Mouse (Mus musculus) intestine, embryonic 14.5 days (tissue): ENCODE results near the gene Umod. TPM values are rescaled to one million over a fixed set of nuclear protein-coding genes. Genes with fewer than 3 reads are reported as not detected.

ENCODE experiments used
- ATAC-seq: fragments of 200-750 bp; cut with Nextera tagmentation; replicated peaks from 2 replicates; pipeline ENCODE4 v1.8.0; 2017; ENCODE audit warnings: low read depth, moderate number of reproducible peaks, moderate TSS enrichment, moderate library complexity; ENCODE audit not compliant: low FRiP score, low TSS enrichment
- DNase-seq: peaks from one replicate; pipeline ENCODE4 v3.0.0-alpha.2; 2018; ENCODE audit warnings: low spot score
- H3K27ac ChIP-seq: fragments of 300-500 bp; sonication (generic); 2 replicates; pipeline ENCODE4 v1.5.1; 2014; ENCODE audit warnings: low read depth, mild to moderate bottlenecking, control low read depth
- H3K27me3 ChIP-seq: fragments of 300-500 bp; sonication (generic); replicated peaks from 2 replicates; pipeline ENCODE4 v1.6.1; 2014; ENCODE audit warnings: low read length, control low read depth; ENCODE audit not compliant: control insufficient read depth, insufficient read depth
- H3K36me3 ChIP-seq: fragments of 300-500 bp; sonication (generic); 2 replicates; pipeline ENCODE4 v1.6.1; 2014; ENCODE audit warnings: low read length, control low read depth; ENCODE audit not compliant: control insufficient read depth, insufficient read depth
- H3K4me1 ChIP-seq: fragments of 300-500 bp; sonication (generic); replicated peaks from 2 replicates; pipeline ENCODE4 v1.6.1; 2014; ENCODE audit warnings: low read length, control low read depth, mixed read lengths; ENCODE audit not compliant: control insufficient read depth, insufficient read depth
- H3K4me2 ChIP-seq: fragments of 300-500 bp; sonication (generic); 2 replicates; pipeline ENCODE4 v1.6.1; 2014; ENCODE audit warnings: low read length
- H3K4me3 ChIP-seq: fragments of 300-500 bp; sonication (generic); 2 replicates; pipeline ENCODE4 v1.5.1; 2014; ENCODE audit warnings: low read depth, low read length, control low read depth, mixed read lengths
- H3K9ac ChIP-seq: fragments of 300-500 bp; sonication (generic); 2 replicates; pipeline ENCODE4 v1.6.1; 2014; ENCODE audit warnings: mild to moderate bottlenecking, low read length
- H3K9me3 ChIP-seq: fragments of 300-500 bp; sonication (generic); 2 replicates; pipeline ENCODE4 v1.6.1; 2016; ENCODE audit warnings: low read length, control low read depth; ENCODE audit not compliant: control insufficient read depth
- WGBS: fragments of 180-500 bp; shearing (Covaris S2); extraction: QIAGEN DNeasy Blood & Tissue Kit; methylation state at CpG from one replicate; pipeline ENCODE4 v1.1.7; 2014; 5-methylcytosine and 5-hydroxymethylcytosine counted together
- polyA plus RNA-seq: library from polyadenylated mRNA; unstranded; fragments of >200 nt; fragmentation: Nextera tagmentation; extraction: Ambion mirVana; gene quantifications from 2 replicates; pipeline ENCODE4 v1.2.1, GENCODE M21; 2014

Umod gene
- polyA plus RNA-seq, 1 experiment from 2014 or later, result not detected

DNA sequence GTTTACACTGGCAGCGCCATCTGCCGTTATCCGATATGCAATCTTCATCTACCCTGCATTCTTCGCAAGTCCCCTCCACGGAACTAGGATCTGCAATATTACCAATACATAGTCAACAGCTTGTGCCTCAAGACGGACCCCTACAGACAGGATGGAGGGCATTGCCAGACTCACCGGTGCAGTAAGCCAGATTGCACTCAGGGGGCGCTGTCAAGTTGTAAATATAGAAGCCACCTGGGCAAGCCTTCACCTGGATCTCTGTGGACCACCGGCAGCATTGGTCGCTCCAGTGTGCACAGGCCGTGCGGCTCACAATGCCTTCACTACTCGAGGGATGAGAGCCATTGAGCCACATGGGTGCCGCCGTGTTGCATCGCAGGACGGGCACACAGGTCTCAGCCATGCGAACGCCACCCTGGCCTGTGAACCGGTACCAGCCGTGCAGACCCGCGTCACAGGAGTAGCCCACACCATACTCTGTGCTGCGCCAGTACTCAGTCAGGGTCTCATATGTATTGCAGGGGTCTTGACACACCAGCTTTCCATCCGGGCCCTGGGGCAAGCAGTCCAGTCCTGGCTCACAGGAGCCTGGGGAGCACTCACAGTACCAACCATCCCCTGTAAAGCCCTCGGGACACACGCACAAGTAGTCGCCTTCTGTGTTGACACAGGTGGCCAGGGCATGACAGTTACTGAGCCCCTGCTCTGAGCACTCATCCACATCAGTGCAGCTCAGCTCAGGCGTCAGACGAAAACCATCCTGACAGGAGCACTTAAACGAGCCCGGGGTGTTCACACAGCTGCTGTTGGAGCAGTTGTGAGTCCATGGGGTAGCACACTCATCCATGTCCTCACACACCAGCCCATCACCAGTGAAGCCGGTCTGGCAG lies 2.3 kb downstream of the Umod start:
- Histone ChIP-seq H3K9ac (no peak overlapping the region), H3K27me3 (no peaks in the 10 kb centered on the region), H3K4me3 (no peak overlapping the region), H3K4me2 (no peak overlapping the region), H3K9me3 (no peaks in the 10 kb centered on the region), H3K4me1 (no peaks in the 10 kb centered on the region), H3K27ac (no peak overlapping the region), H3K36me3 (no peaks in the 10 kb centered on the region)
- DNase-seq (no peak), ATAC-seq (no peak)
- WGBS, result 68% methylated on average over 33 of the region's 33 CpGs

DNA sequence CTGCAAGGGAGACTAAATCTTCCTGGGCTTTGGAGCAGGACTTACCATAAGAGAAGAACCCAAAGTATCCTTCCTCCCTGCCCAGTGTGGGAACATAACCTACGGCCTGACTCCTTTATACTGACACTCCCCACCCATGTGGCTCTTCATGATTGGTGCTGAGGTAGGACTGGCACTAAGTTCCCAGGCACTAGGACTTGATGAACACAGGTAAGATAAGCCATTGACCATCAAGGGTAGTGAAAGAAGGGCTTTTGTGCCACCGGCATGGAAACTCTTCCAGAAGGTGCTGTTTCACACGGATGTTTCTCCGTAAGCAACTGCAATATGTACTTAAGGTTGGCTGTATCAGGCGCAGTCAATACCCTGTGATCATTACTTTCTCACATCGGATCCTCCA lies 19.9 kb downstream of the Umod start, which contains the start of gene Gp2:
TSS of gene Gp2 (minus strand) at position 101 of the 400 bp plus-strand sequence.
- 82% methylated on average over 6 of the region's 6 CpGs for WGBS
- H3K9me3 ChIP-seq, result no peaks in the 10 kb centered on the region
- H3K36me3 ChIP-seq, result no peaks in the 10 kb centered on the region
- no peak for DNase-seq
- no peak within 1 kb of the TSS for H3K27ac ChIP-seq
- ATAC-seq, result no peak
- no peak within 1 kb of the TSS for H3K9ac ChIP-seq
- H3K4me2 ChIP-seq, result no peak within 1 kb of the TSS
- no peaks in the 10 kb centered on the region for H3K27me3 ChIP-seq
- no peak within 1 kb of the TSS for H3K4me3 ChIP-seq
- H3K4me1 ChIP-seq, result no peaks in the 10 kb centered on the region

DNA sequence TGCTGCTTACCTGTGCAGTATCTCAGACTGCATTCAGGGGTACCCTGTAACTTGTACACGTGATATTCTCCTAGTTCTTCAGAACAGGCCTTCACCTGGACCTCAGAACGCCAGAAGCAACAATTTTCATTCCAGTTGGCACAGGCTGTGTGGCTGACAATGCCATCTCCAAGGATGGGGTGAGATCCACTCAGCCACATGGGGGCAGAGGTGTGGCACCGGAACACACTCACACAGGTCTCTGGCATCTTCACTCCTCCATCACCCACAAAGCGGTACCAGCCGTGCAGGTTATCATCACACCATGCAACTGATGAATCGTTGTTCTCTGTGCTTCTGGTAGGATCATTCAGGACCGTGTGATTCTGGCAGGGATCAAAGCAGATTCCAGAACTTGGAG lies 24.9 kb downstream of the Umod start:
- DNase-seq (no peak), ATAC-seq (no peak)
- no peaks in the 10 kb centered on the region for H3K27me3 ChIP-seq
- no peak overlapping the region for H3K4me2 ChIP-seq
- H3K4me3 ChIP-seq, result no peak overlapping the region
- no peaks in the 10 kb centered on the region for H3K9me3 ChIP-seq
- H3K36me3 ChIP-seq, result no peaks in the 10 kb centered on the region
- no peaks in the 10 kb centered on the region for H3K4me1 ChIP-seq
- WGBS, result 86% methylated on average over 7 of the region's 7 CpGs
- no peak overlapping the region for H3K9ac ChIP-seq
- no peak overlapping the region for H3K27ac ChIP-seq

DNA sequence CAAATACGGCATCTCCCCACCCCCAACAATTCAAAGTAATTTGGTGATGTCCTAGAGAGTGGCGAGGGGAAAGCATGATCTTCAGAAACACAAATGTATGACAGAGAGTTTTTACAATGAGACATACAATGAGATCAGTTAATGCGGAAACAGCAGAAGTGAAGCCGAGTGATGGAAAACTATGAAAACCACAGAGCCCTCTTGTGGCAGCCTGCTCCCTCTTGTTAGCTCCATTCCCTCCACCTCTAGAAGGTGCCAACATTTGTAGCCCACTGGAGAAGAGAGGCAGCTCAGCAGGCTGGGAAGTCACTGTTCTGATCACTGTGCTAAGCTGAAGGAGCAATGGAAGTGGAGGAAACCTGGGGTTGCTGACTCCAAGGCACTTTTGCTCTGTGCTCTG lies 35.2 kb downstream of the Umod start:
- Histone ChIP-seq H3K9ac (no peak overlapping the region), H3K36me3 (no peaks in the 10 kb centered on the region), H3K27ac (no peak overlapping the region), H3K9me3 (no peaks in the 10 kb centered on the region), H3K4me3 (no peak overlapping the region), H3K4me2 (no peak overlapping the region), H3K27me3 (no peaks in the 10 kb centered on the region), H3K4me1 (no peaks in the 10 kb centered on the region)
- ATAC-seq, result no peak
- DNase-seq, result no peak
- WGBS, result 76% methylated on average over 4 of the region's 4 CpGs

DNA sequence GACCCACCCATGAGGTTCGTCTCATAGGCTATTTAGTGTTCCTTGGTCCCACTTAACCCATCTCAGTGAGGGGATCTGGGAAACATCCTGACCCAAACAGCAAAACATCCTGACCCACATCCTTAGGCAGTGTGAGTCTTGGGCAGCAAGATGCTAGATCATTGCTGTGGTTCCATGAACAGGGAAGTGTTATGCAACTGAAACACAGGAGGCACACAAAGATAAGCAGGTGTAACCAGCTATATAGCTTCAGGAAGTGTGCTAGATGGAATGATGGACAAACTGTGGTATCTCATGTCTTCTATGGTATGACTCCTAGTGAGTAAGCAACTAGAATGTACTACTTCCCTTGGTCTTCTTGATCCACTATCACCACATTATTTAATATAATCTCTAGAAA lies 37.1 kb downstream of the Umod start:
- H3K9ac ChIP-seq, result no peak overlapping the region
- no peaks in the 10 kb centered on the region for H3K36me3 ChIP-seq
- H3K4me3 ChIP-seq, result no peak overlapping the region
- no peaks in the 10 kb centered on the region for H3K27me3 ChIP-seq
- no peaks in the 10 kb centered on the region for H3K4me1 ChIP-seq
- DNase-seq (no peak), ATAC-seq (no peak)
- no peaks in the 10 kb centered on the region for H3K9me3 ChIP-seq
- H3K27ac ChIP-seq, result no peak overlapping the region
- WGBS, result 52% methylated on average over 1 of the region's 1 CpGs
- no peak overlapping the region for H3K4me2 ChIP-seq

DNA sequence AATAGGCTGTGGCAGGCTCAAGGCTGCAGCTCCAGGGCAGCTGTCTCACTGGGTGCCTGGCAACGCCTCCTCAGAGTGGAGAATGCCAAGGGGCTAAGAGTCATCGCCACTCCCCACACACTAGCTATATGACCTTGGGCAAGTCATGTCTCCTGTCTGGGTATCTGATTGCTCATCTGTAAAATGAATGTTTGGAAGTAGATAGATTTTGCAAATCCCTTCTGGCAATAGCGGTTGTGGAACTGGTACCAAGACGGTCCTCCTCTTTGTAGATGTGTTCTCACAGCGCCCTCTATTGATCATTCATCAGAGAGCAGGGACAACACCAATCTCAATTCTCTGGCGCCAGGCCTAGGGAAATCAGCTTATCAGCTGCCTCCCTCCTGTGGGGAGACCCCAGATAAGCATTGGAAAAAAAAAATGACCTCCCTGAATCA lies 51.9 kb downstream of the Umod start:
- H3K9me3 ChIP-seq, result no peaks in the 10 kb centered on the region
- WGBS, result 20% methylated on average over 6 of the region's 6 CpGs
- no peak overlapping the region for H3K4me2 ChIP-seq
- ATAC-seq (no peak), DNase-seq (peak; percentile 52)
- H3K9ac ChIP-seq, result no peak overlapping the region
- H3K27ac ChIP-seq, result no peak overlapping the region
- no peaks in the 10 kb centered on the region for H3K36me3 ChIP-seq
- no peaks in the 10 kb centered on the region for H3K27me3 ChIP-seq
- no peaks in the 10 kb centered on the region for H3K4me1 ChIP-seq
- no peak overlapping the region for H3K4me3 ChIP-seq

DNA sequence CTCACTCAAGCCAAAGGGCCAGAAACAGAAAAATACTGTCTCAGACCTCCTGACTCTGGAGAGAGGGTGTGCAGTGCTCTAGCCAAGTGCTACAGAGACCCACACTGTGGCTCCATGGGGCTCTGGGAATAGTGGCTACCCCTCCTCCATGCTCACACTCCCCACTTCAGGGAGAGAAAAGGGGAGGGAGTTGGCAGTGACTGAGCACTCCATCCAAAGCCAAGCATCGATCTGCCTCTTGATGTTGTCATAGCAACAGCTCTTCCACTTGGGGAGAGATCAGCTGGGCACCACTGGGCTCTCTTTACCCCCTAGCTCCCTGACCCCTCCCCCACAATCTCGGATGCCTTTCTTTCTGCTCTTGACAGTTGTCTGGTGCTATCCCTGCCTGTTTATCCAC lies 58.4 kb downstream of the Umod start:
- no peak for ATAC-seq
- Histone ChIP-seq H3K4me2 (no peak overlapping the region), H3K4me3 (no peak overlapping the region), H3K27me3 (no peaks in the 10 kb centered on the region), H3K36me3 (no peaks in the 10 kb centered on the region), H3K9me3 (no peaks in the 10 kb centered on the region), H3K9ac (no peak overlapping the region), H3K4me1 (no peaks in the 10 kb centered on the region), H3K27ac (no peak overlapping the region)
- no peak for DNase-seq
- WGBS, result 10% methylated on average over 2 of the region's 2 CpGs

DNA sequence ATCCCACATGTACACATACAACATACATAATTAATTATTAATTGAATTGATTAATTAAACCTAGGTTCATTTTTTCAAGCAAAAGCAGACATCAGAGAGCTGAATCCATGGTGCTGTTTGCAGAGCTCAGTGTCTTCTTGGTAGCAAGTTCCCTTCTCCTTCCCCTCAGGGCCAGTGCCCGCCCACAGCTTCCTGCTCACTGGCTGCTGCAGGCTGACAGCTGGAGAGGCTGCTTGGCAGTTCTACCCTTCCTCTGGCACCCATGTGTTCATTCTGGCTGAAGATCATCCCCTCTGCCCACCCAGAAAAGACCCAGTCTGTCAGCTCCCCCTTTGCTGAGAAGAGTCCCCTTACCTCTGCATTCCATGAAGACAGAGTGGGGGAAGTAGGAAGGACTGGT lies 60.6 kb downstream of the Umod start:
- DNase-seq (no peak), ATAC-seq (no peak)
- Histone ChIP-seq H3K4me3 (no peak overlapping the region), H3K27me3 (no peaks in the 10 kb centered on the region), H3K9ac (no peak overlapping the region), H3K4me2 (no peak overlapping the region), H3K36me3 (no peaks in the 10 kb centered on the region), H3K9me3 (no peaks in the 10 kb centered on the region), H3K4me1 (no peaks in the 10 kb centered on the region), H3K27ac (no peak overlapping the region)
- WGBS, result 92% methylated on average over 1 of the region's 1 CpGs
